Mouse (Mus musculus) adrenal gland, adult 8-10 months (tissue): ENCODE results near the gene Dnaja3. TPM values are rescaled to one million over a fixed set of nuclear protein-coding genes. Genes with fewer than 3 reads are reported as not detected.
"Not testable (repeated sequence)": the region's sequence is repeated elsewhere in the genome, so short reads cannot be mapped to it uniquely, and the experiment has no call there.

Experiments used
- DNase-seq: peaks from one replicate; pipeline ENCODE4 v3.0.0; 2022
- total RNA-seq, 4 experiments: library from RNA; stranded (reverse); gene quantifications; 2 replicates each; pipeline ENCODE4 v1.2.4; 2022

Gene Dnaja3
- total RNA-seq, 4 experiments from 2014 or later = 107 to 132 (median 117) TPM

- DNase-seq = peak; percentile 91
Measured at GRCm38 (mm10) chr16:4725780-4726527, 86.2 kb downstream of the Dnaja3 start, which contains the start of gene Hmox2. Gene Hmox2 (plus strand): TSS chr16:4726361.

DNA sequence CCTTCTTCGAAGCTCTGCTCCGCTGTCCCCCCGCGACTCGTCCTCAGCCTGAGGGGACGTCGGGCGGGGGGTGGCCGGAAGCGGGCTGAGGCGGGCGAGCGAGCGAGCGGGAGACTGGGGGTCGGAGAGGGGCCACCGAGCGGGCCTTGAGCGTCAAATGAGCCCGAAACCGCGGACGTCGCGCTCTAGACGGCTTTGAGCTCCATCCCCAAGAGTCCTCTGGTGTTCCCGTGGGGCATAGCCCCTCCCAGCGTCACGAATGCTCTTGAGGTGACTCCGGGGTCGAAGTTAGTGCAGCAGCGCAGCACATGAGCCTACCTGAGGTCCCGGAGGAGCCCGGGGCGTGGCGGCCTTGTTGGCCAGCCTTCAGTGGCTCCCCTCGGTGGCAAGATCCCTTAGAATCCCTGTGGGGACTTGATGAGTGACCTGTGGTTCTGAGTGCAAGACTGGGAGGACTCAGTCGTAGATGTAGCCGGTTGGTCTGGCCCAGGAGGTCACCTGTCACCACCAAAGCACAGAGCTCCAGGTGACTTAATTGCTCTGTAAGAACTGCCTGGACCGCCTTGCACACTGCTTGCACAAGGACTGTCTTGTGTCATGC, 86.8 kb downstream of the Dnaja3 start:
- peak; percentile 41 for DNase-seq

GRCm38 (mm10) chr16:4727526-4727925, 87.7 kb downstream of the Dnaja3 start:
- no peak for DNase-seq

GRCm38 (mm10) chr16:4727963-4728362, 88.2 kb downstream of the Dnaja3 start:
- no peak for DNase-seq

GRCm38 (mm10) chr16:4730776-4731358, 91.1 kb downstream of the Dnaja3 start:
- DNase-seq = no peak

- no peak for DNase-seq
Measured at GRCm38 (mm10) chr16:4736262-4736661, 96.5 kb downstream of the Dnaja3 start.

- no peak for DNase-seq
Measured at GRCm38 (mm10) chr16:4739994-4740393, 100.2 kb downstream of the Dnaja3 start.

DNA sequence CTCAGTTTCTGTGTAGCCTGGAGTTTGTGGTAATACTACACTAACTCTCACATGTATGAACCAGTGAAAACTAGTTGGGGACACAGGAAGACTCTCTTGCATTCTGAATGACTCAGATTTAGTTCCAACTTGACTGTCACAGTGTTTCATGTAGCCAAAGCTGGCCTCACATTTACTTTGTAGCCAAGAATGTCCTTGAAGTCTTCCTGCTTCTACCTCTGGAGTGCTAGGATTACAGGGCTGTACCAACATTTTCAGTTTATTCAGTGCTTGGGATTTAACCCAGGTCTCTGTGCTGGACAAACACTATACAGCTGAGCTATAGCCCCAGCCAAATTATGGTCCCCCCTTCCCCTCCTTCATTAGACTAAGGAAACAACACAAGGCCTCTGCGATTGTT, 102.4 kb downstream of the Dnaja3 start:
- no peak for DNase-seq

GRCm38 (mm10) chr16:4752155-4752554, 112.4 kb downstream of the Dnaja3 start:
- no peak for DNase-seq

GRCm38 (mm10) chr16:4754045-4754444, 114.3 kb downstream of the Dnaja3 start:
- DNase-seq = no peak

DNA sequence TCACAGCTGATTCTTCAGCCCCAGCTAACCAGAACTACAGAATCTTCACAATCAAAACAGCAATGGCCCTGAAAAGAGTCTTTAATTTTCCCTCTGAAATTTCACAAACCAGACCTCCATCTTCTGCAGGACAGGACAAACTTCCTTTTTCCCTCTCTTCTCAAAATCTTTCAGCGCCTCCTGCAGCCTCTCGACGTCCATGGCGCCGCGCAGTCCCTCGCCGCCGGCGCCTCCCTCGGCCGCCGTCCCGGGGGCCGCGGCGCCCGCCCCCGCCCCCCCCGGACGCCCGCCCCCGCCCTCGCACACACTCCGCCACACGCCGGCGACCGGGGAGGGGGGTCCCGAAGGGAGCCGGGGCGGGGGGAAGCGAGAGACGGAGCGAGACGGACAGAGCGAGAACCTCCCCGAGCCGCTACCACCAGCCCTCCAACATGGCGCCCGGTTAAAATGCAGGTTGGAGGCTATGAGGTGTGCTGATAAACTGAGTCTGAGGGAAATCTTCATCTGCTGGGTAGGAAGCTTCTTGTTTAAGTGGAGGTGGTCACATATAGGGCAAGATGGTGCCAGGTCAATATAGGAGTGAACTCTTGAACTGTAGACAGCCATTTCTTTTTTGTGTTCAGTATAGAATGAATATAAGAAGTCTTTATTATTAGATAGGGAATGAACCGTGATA, 117.0 kb downstream of the Dnaja3 start:
- DNase-seq = not testable (repeated sequence)

Other genes starting within 250 kb of the Dnaja3 start
- 10 to 100 TPM; 62.8 to 84.2 (median 72.6) TPM for gene Adcy9, start 219.5 kb upstream of the Dnaja3 start, total RNA-seq
- gene Srl, start 98.2 kb upstream of the Dnaja3 start, total RNA-seq = 10 to 100 TPM in 1 of 4 experiments, 1 to 10 TPM in 3; 5.5 to 10.2 (median 5.9) TPM
- 10 to 100 TPM in 1 of 4 experiments, 1 to 10 TPM in 3; 6.1 to 10.8 (median 7.6) TPM for gene Tfap4, start 80.1 kb upstream of the Dnaja3 start, total RNA-seq
- gene Glis2, start 45.3 kb upstream of the Dnaja3 start, total RNA-seq = 10 to 100 TPM; 14.6 to 28.9 (median 23.8) TPM
- 100 to 1,000 TPM in 2 of 4 experiments, 10 to 100 TPM in 2; 81.7 to 124 (median 102) TPM for gene Pam16, start 15.0 kb upstream of the Dnaja3 start, total RNA-seq
- gene Vasn, start within 50 bp of the Dnaja3 start, total RNA-seq = 10 to 100 TPM; 10.1 to 16.9 (median 11.1) TPM
- gene Coro7, start 39.8 kb downstream of the Dnaja3 start, total RNA-seq = 10 to 100 TPM; 23.1 to 41.9 (median 36.7) TPM
- gene Nmral1, start 79.4 kb downstream of the Dnaja3 start, total RNA-seq = 1 to 10 TPM; 2.3 to 9.0 (median 4.8) TPM
- gene Hmox2, start 86.4 kb downstream of the Dnaja3 start, total RNA-seq = 100 to 1,000 TPM in 1 of 4 experiments, 10 to 100 TPM in 3; 89.6 to 120 (median 94.1) TPM
- gene Cdip1, start 150.3 kb downstream of the Dnaja3 start, total RNA-seq = 100 to 1,000 TPM; 120 to 148 (median 143) TPM
- gene 4930562C15Rik, start 195.4 kb downstream of the Dnaja3 start, total RNA-seq = under 1 TPM in 1 of 4 experiments, not detected in 3; 0.14 TPM
- gene Ubald1, start 240.3 kb downstream of the Dnaja3 start, total RNA-seq = 10 to 100 TPM; 33.0 to 42.5 (median 38.2) TPM
- gene Mgrn1, start 246.3 kb downstream of the Dnaja3 start, total RNA-seq = 100 to 1,000 TPM in 2 of 4 experiments, 10 to 100 TPM in 2; 88.5 to 120 (median 98.0) TPM